Mouse (Mus musculus) adrenal gland, adult (tissue): ENCODE data around the gene Skp2.

Experiments used
- DNase-seq, 2 experiments: peaks; one replicate each; pipeline ENCODE4 v3.0.0; 2022 to 2023; ENCODE audit warnings: low spot score in 1 of 2; ENCODE audit not compliant: inconsistent age in 2 of 2

Skp2 gene

DNA sequence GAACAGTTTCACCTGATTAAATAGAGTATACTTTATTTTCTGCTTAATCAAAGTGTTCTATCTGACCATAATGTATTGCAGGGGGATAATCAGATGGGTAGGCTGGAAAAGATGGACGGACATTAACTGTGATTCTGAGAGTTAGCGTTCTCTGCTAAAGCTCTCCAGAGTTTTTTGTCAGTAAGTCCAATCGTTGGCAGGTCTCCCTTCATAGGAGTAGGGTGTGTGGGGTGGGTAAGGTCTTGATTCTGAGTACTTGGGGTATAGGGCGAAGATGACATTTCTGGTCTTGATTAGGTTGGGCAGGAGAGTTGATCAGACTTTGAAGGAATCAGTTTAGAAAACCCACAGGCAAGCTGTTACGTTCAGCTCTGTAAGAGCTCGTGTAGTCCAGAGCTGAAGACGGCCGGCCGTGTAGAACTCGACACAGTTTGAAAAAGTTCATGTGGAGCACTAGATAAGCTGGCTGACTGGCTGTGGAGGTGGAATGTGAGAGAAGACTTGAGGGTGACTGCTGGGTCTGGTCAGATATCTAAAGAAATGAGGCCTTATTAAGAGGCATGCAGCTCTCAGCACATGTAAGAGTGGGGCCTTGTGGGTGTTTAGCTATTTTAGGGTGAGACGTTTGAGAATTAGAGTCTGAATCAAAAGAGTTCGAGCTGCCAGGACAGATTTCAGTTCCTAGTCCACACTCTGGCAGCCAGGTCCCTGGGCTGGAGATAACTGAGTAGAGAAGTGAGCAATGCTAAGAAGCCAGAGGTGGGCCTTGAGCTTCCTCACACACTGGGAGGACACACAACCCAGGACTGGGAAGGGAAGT is 76.5 kb downstream of the Skp2 start:
- DNase-seq: peak in 1 of 2 experiments; percentile 44

DNA sequence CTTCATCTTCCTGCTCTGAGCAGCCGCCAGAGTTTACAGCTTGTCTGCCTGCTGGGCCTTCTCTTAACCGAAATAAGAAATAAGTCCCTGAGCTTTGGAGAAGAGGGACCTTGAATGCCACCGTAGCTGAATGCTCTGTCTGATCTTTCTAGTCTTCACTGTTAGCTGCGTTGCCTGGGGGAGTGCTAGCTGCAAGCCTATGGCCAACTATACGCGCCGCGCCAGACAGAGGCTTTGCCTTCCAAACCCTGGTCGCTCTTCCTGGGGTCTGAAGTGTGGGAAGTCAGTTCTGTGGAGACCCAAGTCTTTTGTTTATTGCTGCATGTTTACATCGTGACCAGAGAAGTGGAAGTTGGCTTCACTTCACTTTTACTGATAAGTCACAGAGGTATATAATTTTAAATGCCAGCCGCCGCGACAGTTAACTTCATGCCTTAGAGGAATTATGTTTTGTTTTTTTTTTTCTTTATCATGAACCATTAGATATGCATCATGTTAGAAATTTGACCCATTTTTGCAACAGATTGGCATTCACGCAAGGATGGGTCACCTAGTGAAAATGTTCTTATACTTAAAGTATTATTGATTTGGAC is 79.5 kb downstream of the Skp2 start:
- DNase-seq: peak in 1 of 2 experiments; percentile 49

DNA sequence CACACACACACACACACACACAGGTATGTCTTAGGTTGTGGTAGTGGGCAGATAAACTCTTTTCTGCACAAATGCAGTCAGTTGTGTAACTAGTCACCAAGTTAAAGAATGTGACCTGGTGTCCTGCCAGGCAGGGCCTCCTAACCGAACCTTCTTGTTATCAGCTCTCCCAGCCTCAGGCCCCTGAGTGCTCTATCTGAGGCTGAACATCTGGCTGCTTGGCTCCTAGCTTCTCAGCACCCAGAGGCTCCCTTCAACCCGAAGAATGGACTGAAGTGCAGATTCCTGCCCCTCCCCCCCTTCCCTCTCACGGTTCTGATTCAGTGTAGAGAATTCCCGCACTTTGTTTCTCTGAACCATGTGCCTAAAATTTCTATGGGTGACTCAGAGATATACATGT is 80.6 kb downstream of the Skp2 start:
- peak in 1 of 2 experiments; percentile 72 for DNase-seq

DNA sequence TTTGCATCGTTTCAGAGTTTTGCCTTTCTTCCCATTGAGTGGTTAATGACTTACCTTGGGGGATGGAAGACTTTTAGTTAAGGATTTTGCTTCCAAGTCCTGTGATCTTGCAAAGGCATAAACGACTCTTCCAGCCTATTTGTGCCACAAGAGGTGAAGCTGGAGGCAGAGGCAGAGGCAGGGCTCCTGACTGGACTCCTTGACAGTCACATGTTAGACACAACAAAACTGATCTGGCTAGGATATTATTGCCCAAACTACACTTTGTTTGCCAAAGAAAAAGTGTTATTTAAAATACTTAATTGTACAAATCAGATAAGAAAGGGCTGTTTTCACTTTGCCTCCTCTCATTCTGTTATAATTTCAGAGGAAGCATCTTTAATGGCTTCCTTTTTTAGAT is 81.1 kb downstream of the Skp2 start:
- no peak for DNase-seq

DNA sequence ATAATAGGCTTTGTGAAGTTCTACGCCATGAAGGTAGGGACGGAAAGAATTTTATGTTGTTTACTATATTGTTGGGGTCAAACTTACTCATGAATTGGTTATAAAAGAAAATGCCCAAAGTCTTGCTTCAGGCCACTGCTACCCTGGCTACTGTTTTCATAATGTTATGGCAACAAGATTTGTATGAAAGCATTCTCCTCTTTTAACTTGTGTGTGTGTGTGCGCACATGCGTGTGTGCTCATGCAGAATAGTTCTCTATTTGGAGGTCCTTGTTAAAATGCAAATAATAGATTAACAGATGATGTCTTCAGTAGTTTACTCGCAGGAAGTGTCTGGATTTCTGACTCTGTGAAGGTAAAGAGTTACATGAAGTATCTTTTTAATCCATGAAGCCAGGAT is 81.5 kb downstream of the Skp2 start:
- DNase-seq: no peak

DNA sequence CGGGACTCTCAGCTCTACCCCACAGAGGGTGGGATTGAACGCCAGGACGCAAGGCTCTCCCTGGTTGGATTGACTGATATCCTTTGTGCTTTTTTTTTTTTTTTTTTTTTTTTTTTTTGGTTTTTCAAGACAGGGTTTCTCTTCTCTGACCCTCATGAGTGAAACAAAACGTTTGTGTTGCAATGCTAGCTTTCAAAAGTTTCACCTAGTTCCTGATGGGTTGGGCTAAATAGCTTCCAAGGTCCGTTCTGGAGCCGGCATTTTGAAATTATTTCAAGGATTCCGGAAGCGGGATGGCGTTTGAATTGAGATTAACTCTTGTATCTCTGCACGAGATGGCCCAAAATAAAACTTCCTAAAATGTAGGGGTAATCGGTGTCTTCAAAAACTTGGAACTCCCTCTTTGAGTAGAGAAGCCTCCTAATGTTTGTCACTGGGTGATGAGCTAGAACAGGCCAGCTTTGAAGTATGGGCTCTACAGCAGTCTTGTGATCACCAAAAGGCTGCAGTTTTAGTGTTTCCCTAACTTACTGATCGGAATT is 82.1 kb downstream of the Skp2 start:
- DNase-seq: peak; percentile 31 to 83

DNA sequence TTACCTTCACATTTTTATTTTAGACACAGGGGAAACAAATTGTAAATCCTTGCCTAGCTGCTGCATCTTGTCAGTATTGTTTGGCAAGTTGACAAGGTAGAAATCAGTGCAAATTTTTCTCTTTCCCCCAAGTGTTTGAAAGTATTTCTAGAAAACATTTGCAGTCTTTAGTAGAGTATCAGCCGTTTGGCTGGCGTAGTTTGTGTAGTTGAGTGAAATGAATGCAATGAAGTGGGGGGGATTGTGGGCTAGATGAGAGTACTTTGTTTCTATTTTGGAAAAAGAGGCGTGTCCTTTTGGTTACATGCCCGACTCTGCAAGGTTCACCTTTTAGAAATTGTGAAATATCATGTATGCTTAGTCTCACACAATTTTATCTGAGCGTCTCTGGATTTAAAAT is 82.6 kb downstream of the Skp2 start:
- DNase-seq: peak in 1 of 2 experiments; percentile 83

DNA sequence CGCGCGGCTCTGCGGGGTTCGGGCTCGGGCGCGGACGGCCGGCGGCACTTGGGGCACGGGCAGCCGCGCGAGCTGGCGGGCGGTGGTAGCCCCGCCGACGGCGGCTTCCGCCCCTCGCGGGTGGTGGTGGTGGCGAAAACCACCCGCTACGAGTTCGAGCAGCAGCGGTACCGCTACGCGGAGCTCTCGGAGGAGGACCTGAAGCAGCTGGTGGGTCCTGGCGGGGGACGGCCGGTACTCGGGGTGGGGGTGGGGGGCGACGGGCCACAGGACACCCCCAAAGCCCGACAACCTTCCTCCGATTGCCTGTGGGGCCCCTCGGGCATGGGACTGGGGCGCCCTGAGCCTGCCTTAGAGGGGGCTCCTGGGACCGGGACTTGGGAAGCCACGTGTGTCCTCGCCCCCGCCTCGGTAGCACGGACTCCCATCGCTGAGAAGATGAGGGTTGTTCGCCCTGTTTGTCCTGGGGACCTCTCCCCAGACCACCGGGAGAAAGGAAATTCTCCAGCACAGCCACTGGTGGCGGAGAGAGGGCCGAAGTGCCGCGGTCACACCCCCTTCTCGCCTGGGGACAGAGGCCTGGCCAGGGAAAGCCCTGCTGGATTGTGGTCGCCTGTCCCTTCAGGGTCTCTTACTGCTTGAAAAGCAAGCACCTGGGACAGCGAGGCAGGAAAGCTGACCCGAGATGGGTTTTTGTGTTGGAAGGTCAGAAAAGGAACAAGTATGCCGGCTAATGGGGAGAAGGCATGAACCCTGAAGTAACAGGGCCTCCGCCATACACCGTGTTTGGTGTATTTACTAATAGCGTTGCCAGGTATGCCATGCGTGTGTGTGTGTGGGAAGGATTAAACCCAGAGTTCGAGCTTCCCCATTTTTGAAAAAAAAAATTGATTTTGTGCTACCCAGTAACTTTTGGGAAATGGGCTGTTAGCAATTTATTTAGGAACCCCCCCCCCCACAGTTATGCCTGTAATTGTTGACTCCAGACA is 83.4 kb downstream of the Skp2 start:
- DNase-seq: peak; percentile 63 to 89

DNA sequence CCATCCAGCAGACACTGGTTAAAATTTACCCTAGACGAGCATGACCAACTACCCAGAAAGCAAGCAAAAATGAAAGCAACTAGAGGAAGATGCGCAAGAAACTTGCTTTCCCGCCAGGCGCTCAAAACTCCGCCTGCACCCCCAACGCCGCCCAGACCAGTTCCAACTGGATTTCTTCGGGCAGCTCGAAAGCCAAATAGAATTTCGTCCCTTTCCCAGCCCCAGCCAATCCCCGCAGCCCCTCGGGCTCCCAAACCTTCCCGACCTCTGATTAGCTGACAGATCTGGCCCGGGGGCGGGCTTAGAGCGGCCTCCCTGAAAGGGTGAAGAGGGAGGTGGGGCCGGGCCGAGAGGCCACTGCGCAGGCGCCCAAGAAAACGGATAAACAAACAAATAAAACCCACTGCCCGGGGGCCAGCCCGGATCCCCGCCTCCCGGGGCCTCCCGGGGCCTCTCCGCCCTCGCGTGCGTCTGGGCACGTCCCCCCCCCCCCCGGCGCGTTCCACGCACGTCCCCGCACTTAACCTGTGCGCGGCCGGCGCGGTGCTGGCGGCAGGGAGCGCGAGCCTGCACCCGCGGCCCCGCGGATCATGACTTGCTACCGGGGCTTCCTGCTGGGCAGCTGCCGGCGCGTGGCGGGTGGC is 84.2 kb downstream of the Skp2 start, which contains the start of gene Nadk2:
Gene Nadk2, plus strand, starts transcription at position 349 of the 644 bp plus-strand sequence.
- peak; percentile 100 for DNase-seq

DNA sequence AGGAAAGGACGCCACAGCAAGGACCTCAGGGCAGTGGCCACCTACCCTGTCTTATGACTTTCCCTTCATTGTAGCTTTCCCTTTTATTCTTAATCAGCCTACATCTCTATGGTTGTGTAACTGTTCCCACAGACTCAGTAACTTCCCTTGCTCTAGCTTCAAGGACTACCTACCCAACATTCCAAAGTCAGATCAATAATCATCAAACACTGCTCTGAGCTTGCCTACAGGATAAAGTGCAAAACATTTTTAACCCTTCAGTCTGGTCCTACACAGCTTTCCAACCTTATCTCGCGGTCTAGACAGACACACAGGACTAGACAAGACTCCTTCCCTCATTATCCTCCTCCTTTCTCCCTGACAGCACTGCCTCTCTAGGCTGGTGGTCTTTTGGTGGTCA is 84.9 kb downstream of the Skp2 start:
- no peak for DNase-seq

DNA sequence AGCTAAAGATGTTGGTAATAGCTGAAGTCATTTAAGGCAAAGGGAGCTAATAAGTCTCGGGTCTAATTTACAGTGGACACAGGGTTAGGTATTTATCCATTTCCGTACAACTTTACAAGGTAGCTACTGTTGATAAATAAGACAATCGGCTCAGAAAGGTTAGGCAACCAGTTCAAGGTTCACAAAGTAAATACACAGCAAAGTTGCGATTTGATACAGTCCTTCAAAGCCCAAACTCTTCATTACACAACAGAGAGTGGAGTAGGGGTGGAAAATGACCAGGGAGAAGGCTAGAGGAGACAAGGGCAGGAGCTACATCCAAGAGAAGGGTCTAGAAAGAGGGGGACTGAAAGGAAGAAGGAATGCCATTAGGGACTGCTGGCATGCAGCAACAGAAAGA is 86.3 kb downstream of the Skp2 start:
- DNase-seq: no peak
